Mouse (Mus musculus) heart, postnatal 0 days (tissue): ENCODE measurements around the gene Gpr37l1. TPM values are rescaled to one million over a fixed set of nuclear protein-coding genes. Genes with fewer than 3 reads are reported as not detected.

Source experiments
- ATAC-seq: fragments of 200-750 bp; cut with Nextera tagmentation; 2 replicates; pipeline ENCODE4 v1.8.0; 2017; ENCODE audit warnings: low read depth, moderate number of reproducible peaks, moderate library complexity; ENCODE audit not compliant: insufficient read depth
- DNase-seq: peaks from one replicate; pipeline ENCODE4 v3.0.0-alpha.2; 2016; ENCODE audit warnings: low spot score
- H3K27ac ChIP-seq: fragments of 300-500 bp; sonication (generic); 2 replicates; pipeline ENCODE4 v1.5.1; 2014; ENCODE audit warnings: low read depth, mild to moderate bottlenecking
- H3K27me3 ChIP-seq: fragments of 300-500 bp; sonication (generic); 2 replicates; pipeline ENCODE4 v1.6.1; 2014; ENCODE audit warnings: low read length, mixed read lengths; ENCODE audit not compliant: control insufficient read depth, insufficient read depth
- H3K36me3 ChIP-seq: fragments of 300-500 bp; sonication (generic); replicated peaks from 2 replicates; pipeline ENCODE4 v1.6.1; 2014; ENCODE audit warnings: low read length, mixed read lengths; ENCODE audit not compliant: control insufficient read depth, insufficient read depth
- H3K4me1 ChIP-seq: fragments of 300-500 bp; sonication (generic); 2 replicates; pipeline ENCODE4 v1.6.1; 2014; ENCODE audit warnings: antibody characterized with exemption; ENCODE audit not compliant: control insufficient read depth, insufficient read depth
- H3K4me2 ChIP-seq: fragments of 300-500 bp; sonication (generic); 2 replicates; pipeline ENCODE4 v1.6.1; 2014; ENCODE audit warnings: low read depth, mild to moderate bottlenecking, low read length, moderate library complexity
- H3K4me3 ChIP-seq: fragments of 300-500 bp; sonication (generic); 2 replicates; pipeline ENCODE4 v1.5.1; 2014; ENCODE audit warnings: low read depth, low read length
- H3K9ac ChIP-seq: fragments of 300-500 bp; sonication (generic); replicated peaks from 2 replicates; pipeline ENCODE4 v1.6.1; 2014; ENCODE audit warnings: low read depth, low read length, mixed read lengths
- H3K9me3 ChIP-seq: fragments of 300-500 bp; sonication (generic); replicated peaks from 2 replicates; pipeline ENCODE4 v1.6.1; 2016; ENCODE audit warnings: low read length; ENCODE audit not compliant: control insufficient read depth
- CTCF ChIP-seq: IDR thresholded peaks from 2 replicates; pipeline ENCODE4 v1.5.1; 2016; ENCODE audit warnings: antibody characterized with exemption, control low read depth, low read depth
- EP300 ChIP-seq: IDR thresholded peaks from 2 replicates; pipeline ENCODE4 v1.6.1; 2016; ENCODE audit warnings: antibody characterized with exemption, low read depth
- WGBS: fragments of 180-500 bp; shearing (Covaris S2); extraction: QIAGEN DNeasy Blood & Tissue Kit; methylation state at CpG from one replicate; pipeline ENCODE4 v1.1.7; 2014; 5-methylcytosine and 5-hydroxymethylcytosine counted together
- polyA plus RNA-seq: library from polyadenylated mRNA; unstranded; fragments of >200 nt; fragmentation: Nextera tagmentation; extraction: Ambion mirVana; gene quantifications from 2 replicates; pipeline ENCODE4 v1.2.1, GENCODE M21; 2015
- total RNA-seq: library from RNA; depleted of rRNA; stranded (reverse); fragments of >200 nt; gene quantifications from 2 replicates; pipeline ENCODE4 v1.2.3, GENCODE M21; 2014; ENCODE audit warnings: low replicate concordance

The Gpr37l1 gene
- total and polyA plus RNA-seq, 2 experiments from 2014 or later: not detected

DNA sequence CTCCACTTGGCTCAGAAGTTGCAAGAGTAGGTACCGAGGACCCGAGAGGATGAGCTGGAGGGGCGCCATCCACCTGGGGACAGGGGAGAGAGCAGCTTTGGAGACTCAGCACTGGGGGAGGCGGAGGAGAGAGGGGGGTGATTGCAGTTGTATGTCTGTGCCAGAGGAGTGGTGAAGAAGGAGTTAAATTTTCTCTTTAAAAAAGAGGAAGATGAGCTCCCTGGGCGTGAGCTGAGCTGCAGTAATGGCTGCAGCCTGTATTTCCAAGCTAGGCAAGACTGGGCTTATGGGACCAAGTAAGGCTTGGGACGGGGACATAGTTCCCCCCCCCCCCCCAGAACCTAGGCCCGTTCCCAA lies 19.8 kb downstream of the Gpr37l1 start:
- H3K4me1 ChIP-seq: peaks cover 13% of the 10 kb centered on the region; the same call in 1 of the 2 replicates
- peak overlapping the region; percentile 91 for H3K4me2 ChIP-seq
- peak overlapping the region; percentile 81 for H3K4me3 ChIP-seq
- H3K9me3 ChIP-seq: no peaks in the 10 kb centered on the region
- peaks cover 43% of the 10 kb centered on the region for H3K27me3 ChIP-seq
- TF ChIP-seq CTCF (no peak), EP300 (no peak)
- DNase-seq (no peak), ATAC-seq (0 out of 2 replicates have a peak, but pooled peaks have one; percentile 1)
- peak overlapping the region; percentile 89 for H3K9ac ChIP-seq
- H3K36me3 ChIP-seq: peaks cover 10% of the 10 kb centered on the region
- peak overlapping the region; percentile 91; the same call in 1 of the 2 replicates for H3K27ac ChIP-seq
- 20% methylated on average over 7 of the region's 7 CpGs for WGBS

DNA sequence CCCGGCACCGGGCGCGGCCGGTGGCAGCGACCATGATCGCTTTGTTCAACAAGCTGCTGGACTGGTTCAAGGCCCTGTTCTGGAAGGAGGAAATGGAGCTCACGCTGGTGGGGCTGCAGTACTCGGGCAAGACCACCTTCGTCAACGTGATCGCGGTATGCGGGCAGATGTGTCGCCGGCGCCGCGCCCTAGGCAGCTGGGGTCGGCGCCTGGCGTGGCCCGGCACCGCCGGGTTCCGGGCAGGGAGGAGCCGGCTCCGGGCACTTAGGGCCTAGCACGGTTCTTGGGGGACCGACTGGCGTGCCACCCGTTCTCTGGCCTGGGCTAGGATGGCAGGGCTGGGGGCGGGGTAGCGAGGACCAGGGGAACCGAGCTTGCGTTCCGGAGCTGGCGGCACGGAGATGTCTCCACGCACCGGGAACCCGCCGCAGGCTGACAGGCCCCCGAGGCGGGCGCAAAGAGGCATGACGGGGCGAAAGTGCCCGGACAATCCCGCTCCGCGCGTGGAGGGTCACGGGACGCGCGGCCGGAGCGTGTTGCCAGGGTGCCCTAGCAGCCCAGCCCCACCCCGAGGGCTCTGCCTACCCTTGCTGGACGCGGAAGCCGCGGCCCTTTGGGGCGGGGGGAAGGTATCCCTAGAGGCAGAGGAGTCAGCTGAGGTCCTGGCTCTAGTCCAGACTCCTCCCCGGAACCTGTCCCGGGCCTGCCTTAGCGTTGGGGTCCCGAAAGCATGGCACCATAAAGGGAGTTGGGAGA lies 20.4 kb downstream of the Gpr37l1 start:
- DNase-seq: peak; percentile 64
- peaks cover 40% of the 10 kb centered on the region for H3K27me3 ChIP-seq
- H3K4me3 ChIP-seq: peak overlapping the region; percentile 81

DNA sequence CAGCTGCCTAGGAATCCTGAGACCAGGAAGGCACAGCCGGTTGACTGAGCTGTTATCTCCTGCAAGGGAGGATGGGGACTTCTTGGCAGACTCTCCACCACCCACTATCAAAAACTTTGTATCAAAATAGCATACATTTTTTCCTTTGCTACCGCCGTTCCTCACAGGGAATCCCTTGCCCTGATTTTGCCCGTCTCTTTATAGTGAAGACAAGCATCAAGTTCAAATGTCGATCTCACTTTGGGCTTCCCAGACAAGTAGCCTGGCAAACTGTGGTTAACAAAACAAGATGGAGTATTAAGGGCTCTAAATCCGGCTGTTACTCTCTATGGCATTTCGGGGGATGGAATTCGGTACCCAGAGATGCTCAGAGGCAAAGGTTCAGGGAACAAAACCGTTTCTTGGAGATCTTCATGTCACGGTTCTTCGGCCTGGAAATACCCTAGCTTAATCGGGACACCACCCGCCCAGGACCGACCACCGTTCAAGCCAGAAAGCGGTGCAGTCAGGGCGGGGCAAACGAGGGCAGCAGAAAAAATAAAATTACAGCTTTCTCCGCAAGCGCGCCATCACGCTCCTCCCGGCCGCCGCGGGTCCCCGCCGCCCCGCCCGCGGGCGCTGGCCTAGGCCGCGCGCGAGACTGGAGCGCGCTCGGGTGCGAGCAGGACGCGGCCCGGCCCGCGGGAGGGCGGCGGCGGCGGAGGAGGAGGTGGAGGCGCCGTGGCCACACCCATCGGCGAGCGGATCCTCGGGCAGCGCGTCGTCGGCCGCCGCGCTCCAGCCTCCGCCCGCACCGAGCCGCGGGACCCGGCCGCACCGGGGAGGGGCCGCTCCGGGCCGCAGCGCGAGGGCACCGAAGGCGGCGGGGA lies 21.2 kb downstream of the Gpr37l1 start, which contains the start of gene Arl8a:
Gene Arl8a (plus strand): TSS at position 748 of the 869 bp plus-strand sequence.
- Histone ChIP-seq H3K4me1 (peaks cover 13% of the 10 kb centered on the region; the same call in 1 of the 2 replicates), H3K27me3 (peaks cover 40% of the 10 kb centered on the region), H3K9ac (peak within 1 kb of the TSS; percentile 89), H3K36me3 (peaks cover 4% of the 10 kb centered on the region), H3K27ac (peak within 1 kb of the TSS; percentile 91), H3K4me3 (peak within 1 kb of the TSS; percentile 81), H3K4me2 (peak within 1 kb of the TSS; percentile 91), H3K9me3 (no peaks in the 10 kb centered on the region)
- TF ChIP-seq EP300: no peak
- TF ChIP-seq CTCF: no peak
- 1% methylated on average over 77 of the region's 78 CpGs for WGBS
- DNase-seq (peak; percentile 67), ATAC-seq (peak; percentile 83)

More for the DNA sequence above, 20.4 kb downstream of the Gpr37l1 start:
- TF ChIP-seq EP300 (no peak), CTCF (no peak)
- peak; percentile 74 for ATAC-seq
- Histone ChIP-seq H3K9ac (peak overlapping the region; percentile 89), H3K4me1 (peaks cover 13% of the 10 kb centered on the region; the same call in 1 of the 2 replicates), H3K36me3 (peaks cover 5% of the 10 kb centered on the region), H3K27ac (peak overlapping the region; percentile 91), H3K4me2 (peak overlapping the region; percentile 91), H3K9me3 (no peaks in the 10 kb centered on the region)
- under 1% methylated on average over 69 of the region's 69 CpGs for WGBS

DNA sequence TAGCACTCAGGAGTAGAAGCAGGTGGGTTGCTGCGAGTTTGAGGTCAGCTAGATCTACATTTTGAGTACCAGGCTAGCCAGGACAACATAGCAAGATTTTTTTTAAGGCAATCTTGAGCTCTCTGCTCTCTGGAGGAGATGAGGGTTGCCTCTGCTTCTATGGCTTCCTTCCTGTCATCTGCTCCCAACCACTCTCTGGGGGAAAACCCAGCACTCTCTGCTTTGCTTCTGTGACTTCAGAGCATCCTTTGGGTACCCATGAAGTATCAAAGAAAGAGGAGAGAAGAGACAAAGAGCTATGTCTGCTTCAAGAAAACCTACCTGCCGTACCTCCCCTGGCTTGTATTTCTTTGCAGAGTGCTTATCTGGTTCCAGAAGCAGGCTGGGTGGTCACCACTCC lies 23.5 kb downstream of the Gpr37l1 start:
- no peak for DNase-seq
- ATAC-seq: no peak
- Histone ChIP-seq H3K27me3 (peaks cover 40% of the 10 kb centered on the region), H3K9ac (no peak overlapping the region), H3K36me3 (no peaks in the 10 kb centered on the region), H3K4me2 (no peak overlapping the region), H3K9me3 (no peaks in the 10 kb centered on the region), H3K27ac (no peak overlapping the region), H3K4me1 (peaks cover 13% of the 10 kb centered on the region; the same call in 1 of the 2 replicates), H3K4me3 (no peak overlapping the region)
- TF ChIP-seq CTCF (no peak), EP300 (no peak)
- WGBS: 82% methylated on average over 2 of the region's 2 CpGs

DNA sequence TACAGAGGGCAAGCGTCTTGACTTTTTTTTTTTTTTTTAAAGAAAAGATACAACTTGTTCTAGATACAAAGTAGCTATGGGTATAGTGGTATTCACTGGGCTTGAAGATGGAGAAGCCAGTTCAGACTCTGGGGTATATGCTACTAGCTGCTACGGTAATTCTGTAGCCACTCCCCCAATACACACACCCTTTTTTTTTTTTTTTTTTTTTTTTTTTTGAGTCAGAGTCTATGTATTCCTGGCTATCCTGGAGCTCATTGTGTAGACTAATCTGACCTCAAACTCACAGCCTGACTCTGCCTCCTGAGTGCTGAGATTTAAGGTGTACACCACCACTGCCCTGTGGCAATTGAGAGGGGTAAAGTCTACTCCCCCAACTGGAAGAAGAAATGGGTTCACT lies 25.0 kb downstream of the Gpr37l1 start:
- H3K27me3 ChIP-seq: peaks cover 40% of the 10 kb centered on the region
- TF ChIP-seq EP300 (no peak), CTCF (no peak)
- DNase-seq: no peak

More for the DNA sequence above, 25.0 kb downstream of the Gpr37l1 start:
- Histone ChIP-seq H3K9me3 (no peaks in the 10 kb centered on the region), H3K4me3 (no peak overlapping the region), H3K4me2 (no peak overlapping the region), H3K27ac (no peak overlapping the region), H3K9ac (no peak overlapping the region), H3K36me3 (no peaks in the 10 kb centered on the region), H3K4me1 (peaks cover 4% of the 10 kb centered on the region; the same call in 1 of the 2 replicates)
- ATAC-seq: no peak
- 73% methylated on average over 2 of the region's 2 CpGs for whole genome bisulfite sequencing
